Mouse (Mus musculus) embryonic facial prominence, embryonic 13.5 days (tissue): Measurements from ENCODE around the gene Gm21973. TPM values are rescaled to one million over a fixed set of nuclear protein-coding genes. Genes with fewer than 3 reads are reported as not detected.

ENCODE experiments used
- ATAC-seq: fragments of 200-750 bp; cut with Nextera tagmentation; 2 replicates; pipeline ENCODE4 v1.8.0; 2017; ENCODE audit warnings: low read depth; ENCODE audit not compliant: insufficient number of reproducible peaks, insufficient read depth, low FRiP score, low TSS enrichment
- H3K27ac ChIP-seq: fragments of 300-500 bp; sonication (generic); 2 replicates; pipeline ENCODE4 v1.5.1; 2015; ENCODE audit warnings: moderate library complexity, mild to moderate bottlenecking, inconsistent platforms
- H3K27me3 ChIP-seq: fragments of 300-500 bp; sonication (generic); 2 replicates; pipeline ENCODE4 v1.6.1; 2015; ENCODE audit warnings: mild to moderate bottlenecking, inconsistent platforms
- H3K36me3 ChIP-seq: fragments of 300-500 bp; sonication (generic); 2 replicates; pipeline ENCODE4 v1.6.1; 2015; ENCODE audit warnings: mild to moderate bottlenecking, inconsistent platforms
- H3K4me1 ChIP-seq: fragments of 300-500 bp; sonication (generic); 2 replicates; pipeline ENCODE4 v1.6.1; 2015; ENCODE audit warnings: inconsistent platforms
- H3K4me2 ChIP-seq: fragments of 300-500 bp; sonication (generic); 2 replicates; pipeline ENCODE4 v1.6.1; 2015; ENCODE audit warnings: moderate library complexity, mild to moderate bottlenecking, inconsistent platforms
- H3K4me3 ChIP-seq: fragments of 300-500 bp; sonication (generic); 2 replicates; pipeline ENCODE4 v1.5.1; 2015; ENCODE audit warnings: mild to moderate bottlenecking, inconsistent platforms
- H3K9ac ChIP-seq: fragments of 300-500 bp; sonication (generic); 2 replicates; pipeline ENCODE4 v1.6.1; 2015; ENCODE audit warnings: mild to moderate bottlenecking, inconsistent platforms
- H3K9me3 ChIP-seq: fragments of 300-500 bp; sonication (generic); 2 replicates; pipeline ENCODE4 v1.6.1; 2016; ENCODE audit warnings: inconsistent platforms
- whole genome bisulfite sequencing: fragments of 180-500 bp; shearing (Covaris S2); methylation state at CpG from one replicate; pipeline ENCODE4 v1.1.7; 2015; ENCODE audit warnings: mixed read lengths; 5-methylcytosine and 5-hydroxymethylcytosine counted together
- polyA plus RNA-seq: library from polyadenylated mRNA; unstranded; fragments of >200 nt; fragmentation: Nextera tagmentation; extraction: Ambion mirVana; gene quantifications from 2 replicates; pipeline ENCODE4 v1.2.1, GENCODE M21; 2015

Gm21973 gene
- polyA plus RNA-seq, 1 experiment from 2014 or later, result not detected

DNA sequence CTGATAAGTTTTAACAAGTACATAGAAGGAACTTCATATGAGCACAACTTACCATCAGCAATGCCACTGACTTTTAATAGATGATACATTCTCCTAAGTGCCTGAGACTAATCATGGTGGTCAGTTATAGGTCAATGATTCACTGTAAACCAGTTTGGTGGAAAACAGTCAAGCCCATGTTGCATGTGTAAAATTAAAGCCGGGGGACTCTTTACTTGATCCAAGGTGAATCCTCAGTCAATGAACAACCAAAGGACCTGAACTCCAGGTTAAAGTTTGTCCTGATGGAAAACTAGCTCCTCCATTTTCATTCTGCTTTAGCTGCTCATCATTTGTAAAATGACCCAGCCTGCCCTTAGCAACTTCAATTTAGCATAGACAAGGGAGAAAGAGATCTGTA lies 7.4 kb downstream of the Gm21973 start:
- Histone ChIP-seq H3K27me3 (no peaks in the 10 kb centered on the region), H3K4me2 (no peak overlapping the region), H3K27ac (no peak overlapping the region), H3K9me3 (no peaks in the 10 kb centered on the region), H3K4me1 (no peaks in the 10 kb centered on the region), H3K9ac (no peak overlapping the region), H3K36me3 (no peaks in the 10 kb centered on the region), H3K4me3 (no peak overlapping the region)
- WGBS, result 93% methylated on average over 1 of the region's 1 CpGs
- ATAC-seq, result no peak

DNA sequence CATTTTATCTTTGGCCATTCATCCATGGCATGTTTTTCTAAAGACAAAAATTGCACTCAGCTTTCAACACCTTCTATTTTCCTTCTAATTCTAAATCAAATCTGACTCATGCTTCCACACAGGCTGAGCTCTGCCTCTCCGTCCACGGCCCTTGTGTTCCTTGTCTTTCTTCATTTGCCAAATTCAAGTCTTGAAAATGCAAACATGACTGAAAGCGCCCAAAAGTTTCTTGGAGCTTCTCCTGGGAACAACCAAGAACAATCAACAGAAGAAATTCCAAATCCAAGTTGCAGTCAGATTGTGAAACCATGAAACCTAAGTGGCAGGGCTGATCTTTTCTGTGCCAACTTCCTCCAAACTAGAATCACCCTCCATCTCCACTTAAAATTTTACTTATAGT lies 13.4 kb downstream of the Gm21973 start:
- Histone ChIP-seq H3K4me3 (no peak overlapping the region), H3K27ac (no peak overlapping the region), H3K4me1 (no peaks in the 10 kb centered on the region), H3K27me3 (no peaks in the 10 kb centered on the region), H3K36me3 (no peaks in the 10 kb centered on the region), H3K4me2 (no peak overlapping the region), H3K9ac (no peak overlapping the region), H3K9me3 (no peaks in the 10 kb centered on the region)
- 58% methylated on average over 3 of the region's 3 CpGs for WGBS
- no peak for ATAC-seq

DNA sequence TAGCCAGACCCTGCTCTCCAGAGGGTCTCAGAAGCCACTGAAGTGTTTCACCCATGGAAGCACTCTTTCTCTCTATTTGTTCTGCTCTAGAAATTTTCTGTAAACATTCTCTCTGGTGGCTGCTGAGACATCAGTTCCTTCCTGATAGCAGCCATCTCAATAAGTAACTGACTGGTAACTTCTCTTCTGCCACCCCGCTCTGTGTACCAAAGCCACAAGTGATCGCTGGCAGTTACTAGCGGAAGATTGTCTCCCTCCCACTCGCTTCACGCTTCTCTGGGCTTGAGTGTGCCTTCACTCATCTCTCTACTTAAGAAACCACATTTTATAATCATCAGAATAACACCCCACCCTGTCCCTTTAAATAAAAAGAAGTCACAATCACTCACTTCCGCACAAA lies 21.9 kb downstream of the Gm21973 start:
- no peaks in the 10 kb centered on the region for H3K9me3 ChIP-seq
- no peak overlapping the region for H3K4me3 ChIP-seq
- 91% methylated on average over 6 of the region's 6 CpGs for WGBS
- H3K9ac ChIP-seq, result no peak overlapping the region
- no peaks in the 10 kb centered on the region for H3K36me3 ChIP-seq
- no peak overlapping the region for H3K4me2 ChIP-seq
- ATAC-seq, result no peak
- H3K4me1 ChIP-seq, result no peaks in the 10 kb centered on the region
- no peak overlapping the region for H3K27ac ChIP-seq
- H3K27me3 ChIP-seq, result no peaks in the 10 kb centered on the region

DNA sequence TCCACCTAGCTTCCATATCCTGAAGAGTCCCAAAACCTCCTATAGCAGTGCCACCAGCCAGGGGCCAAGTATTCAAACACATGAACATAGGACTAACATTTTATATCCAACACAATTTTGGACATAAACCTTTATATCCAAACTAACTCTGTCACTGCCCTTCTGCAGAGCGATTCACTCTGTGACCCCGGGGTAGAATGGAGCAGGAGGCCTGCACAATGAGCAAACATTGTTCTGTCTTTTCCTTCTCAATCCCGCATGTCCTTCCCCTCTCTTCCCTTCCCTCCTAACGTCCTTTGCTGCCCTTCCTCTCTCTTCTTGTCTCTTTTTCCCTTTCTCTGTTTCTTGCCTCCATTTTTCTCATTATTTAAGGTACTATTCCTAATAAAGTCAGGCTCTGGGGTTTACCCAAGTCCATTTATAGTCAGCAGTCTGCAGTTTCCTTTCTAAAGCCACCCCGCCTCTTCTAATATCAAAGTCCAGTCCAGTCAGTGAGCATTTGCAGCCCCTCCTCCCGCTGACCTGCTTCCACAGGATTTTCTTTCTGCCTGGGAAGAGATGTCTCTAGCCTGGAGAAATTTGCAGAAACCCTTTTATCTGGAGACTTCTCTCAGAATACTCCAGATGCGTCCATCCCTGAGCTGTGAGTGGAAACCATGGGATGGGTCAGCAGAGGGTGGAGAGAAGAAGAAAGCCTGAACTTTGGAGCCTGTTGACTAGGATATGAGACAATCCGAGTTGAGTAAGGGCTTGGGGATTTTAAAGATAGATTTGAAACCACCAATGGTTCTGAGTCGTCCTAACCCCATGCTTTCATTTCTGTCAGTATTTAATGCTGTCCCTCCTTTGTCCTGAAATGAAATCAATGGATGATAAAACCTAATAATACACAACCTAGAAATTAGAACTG lies 33.1 kb downstream of the Gm21973 start, which contains the start of gene Agxt2:
Agxt2 (plus strand) TSS at position 494 of the 910 bp plus-strand sequence.
- H3K27me3 ChIP-seq, result no peaks in the 10 kb centered on the region
- no peaks in the 10 kb centered on the region for H3K4me1 ChIP-seq
- no peak within 1 kb of the TSS for H3K27ac ChIP-seq
- no peaks in the 10 kb centered on the region for H3K9me3 ChIP-seq
- H3K4me3 ChIP-seq, result no peak within 1 kb of the TSS
- no peak within 1 kb of the TSS for H3K4me2 ChIP-seq
- ATAC-seq, result no peak
- H3K36me3 ChIP-seq, result no peaks in the 10 kb centered on the region
- no peak within 1 kb of the TSS for H3K9ac ChIP-seq
- 76% methylated on average over 9 of the region's 9 CpGs for WGBS

DNA sequence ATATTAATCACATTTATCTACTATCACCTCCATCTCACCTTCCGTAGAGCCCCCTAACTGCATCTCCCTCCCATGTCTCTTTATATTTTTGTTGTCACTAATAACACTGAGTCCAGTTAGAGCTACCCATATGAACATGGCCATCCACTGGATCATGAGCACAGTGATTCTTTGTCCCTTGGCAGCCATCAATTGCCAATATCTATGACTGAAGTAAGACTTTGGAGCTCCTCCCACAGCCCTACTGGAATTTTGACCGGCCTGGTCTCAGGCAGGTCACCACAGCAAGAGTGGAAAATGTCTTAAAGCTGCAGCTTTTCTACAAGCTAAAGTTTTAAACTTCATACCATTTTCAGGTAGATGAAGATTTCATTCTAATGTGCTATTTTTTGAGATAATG lies 41.2 kb downstream of the Gm21973 start:
- Histone ChIP-seq H3K4me2 (no peak overlapping the region), H3K36me3 (no peaks in the 10 kb centered on the region)

DNA sequence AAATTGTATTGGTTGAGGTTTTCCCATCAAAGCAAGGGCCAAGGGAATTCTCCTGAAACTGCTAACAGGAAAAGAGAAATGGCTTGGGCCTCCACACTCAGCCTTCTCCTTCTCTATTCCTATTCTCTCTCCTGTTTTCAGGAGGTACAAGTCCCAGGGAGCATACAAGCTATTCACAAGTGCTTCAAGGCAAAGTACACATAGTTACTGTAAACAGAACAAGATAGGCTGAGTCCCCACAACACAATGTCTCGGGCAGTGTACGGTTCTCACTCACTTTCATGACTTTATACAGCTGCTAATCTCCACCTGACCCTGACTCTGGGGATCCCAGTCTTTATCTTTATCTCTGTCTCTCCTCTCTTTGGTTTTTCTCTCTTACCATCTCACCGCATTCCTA lies 50.2 kb downstream of the Gm21973 start:
- Histone ChIP-seq H3K27ac (no peak overlapping the region), H3K36me3 (no peaks in the 10 kb centered on the region), H3K27me3 (no peaks in the 10 kb centered on the region), H3K4me3 (no peak overlapping the region), H3K9me3 (no peaks in the 10 kb centered on the region), H3K9ac (no peak overlapping the region), H3K4me1 (no peaks in the 10 kb centered on the region), H3K4me2 (no peak overlapping the region)
- 71% methylated on average over 3 of the region's 3 CpGs for WGBS
- ATAC-seq, result no peak

More for the DNA sequence above, 41.2 kb downstream of the Gm21973 start:
- Histone ChIP-seq H3K9me3 (no peaks in the 10 kb centered on the region), H3K4me3 (no peak overlapping the region), H3K9ac (no peak overlapping the region), H3K4me1 (no peaks in the 10 kb centered on the region), H3K27ac (no peak overlapping the region), H3K27me3 (no peaks in the 10 kb centered on the region)
- WGBS, result 92% methylated on average over 2 of the region's 2 CpGs
- ATAC-seq, result no peak

DNA sequence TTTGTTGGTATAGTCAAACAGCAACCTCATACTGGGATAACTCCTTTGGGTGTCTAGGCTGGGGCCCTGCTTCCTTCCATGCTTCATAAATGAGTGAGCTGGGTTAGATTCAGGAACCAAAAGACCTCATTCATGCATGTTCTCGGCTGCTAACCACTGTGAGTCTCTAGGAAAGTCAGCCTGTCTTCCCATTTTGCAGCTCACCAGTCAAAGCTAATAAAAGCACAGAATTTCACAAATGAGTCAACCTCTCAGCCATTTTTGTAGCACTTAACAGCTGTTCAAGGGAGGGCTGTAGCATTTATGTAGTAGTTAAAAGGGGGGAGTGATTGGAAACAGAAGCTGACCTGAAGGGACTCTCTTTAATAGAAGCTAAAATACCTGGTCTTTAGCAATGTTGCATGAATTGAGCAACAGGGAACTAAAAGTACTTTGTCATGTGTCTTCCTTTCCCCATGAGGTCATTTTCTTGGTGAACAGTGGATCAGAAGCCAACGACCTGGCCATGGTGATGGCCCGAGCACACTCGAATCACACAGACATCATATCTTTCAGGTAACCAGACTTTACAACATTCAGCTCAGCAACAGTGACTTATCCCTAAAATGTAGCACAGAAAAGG lies 53.3 kb downstream of the Gm21973 start:
- H3K4me3 ChIP-seq, result no peak overlapping the region
- H3K4me1 ChIP-seq, result no peaks in the 10 kb centered on the region
- no peak overlapping the region for H3K27ac ChIP-seq
- no peak for ATAC-seq
- no peaks in the 10 kb centered on the region for H3K9me3 ChIP-seq
- WGBS, result 83% methylated on average over 4 of the region's 4 CpGs
- no peaks in the 10 kb centered on the region for H3K27me3 ChIP-seq
- H3K36me3 ChIP-seq, result no peaks in the 10 kb centered on the region
- no peak overlapping the region for H3K4me2 ChIP-seq
- no peak overlapping the region for H3K9ac ChIP-seq

DNA sequence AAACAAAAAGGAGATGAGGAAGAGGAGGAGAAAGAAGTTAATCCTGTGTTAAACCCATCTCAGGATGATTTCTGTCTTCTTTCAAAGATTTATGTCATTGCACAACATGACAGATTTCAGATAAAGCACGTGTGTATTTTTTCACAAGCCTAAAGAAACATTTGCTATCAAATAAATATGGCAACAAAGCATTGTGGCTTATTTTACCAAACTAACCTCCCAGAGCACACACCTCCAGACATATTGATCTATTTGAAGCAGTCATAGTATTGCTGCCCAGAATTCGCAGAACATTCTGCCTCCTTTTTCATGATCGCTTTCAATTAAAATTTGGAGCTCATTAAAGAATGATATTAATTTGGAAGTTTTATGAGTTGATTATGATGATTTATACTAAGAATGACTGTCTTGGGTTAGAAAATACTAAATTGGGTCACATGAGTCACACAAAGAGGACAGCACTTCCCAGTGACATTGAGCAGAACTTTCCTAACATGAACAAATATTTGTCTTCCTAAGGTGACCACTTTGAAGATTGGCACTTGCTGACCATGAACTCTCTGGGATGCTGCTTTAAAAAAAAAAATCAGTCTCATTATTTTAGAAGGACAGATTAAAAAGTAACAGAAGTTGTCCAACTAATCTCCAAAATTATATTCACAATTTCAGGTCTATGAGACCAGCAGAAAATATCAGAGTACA lies 54.7 kb downstream of the Gm21973 start:
- no peaks in the 10 kb centered on the region for H3K27me3 ChIP-seq
- no peak overlapping the region for H3K9ac ChIP-seq
- H3K9me3 ChIP-seq, result no peaks in the 10 kb centered on the region
- H3K4me3 ChIP-seq, result no peak overlapping the region
- no peaks in the 10 kb centered on the region for H3K36me3 ChIP-seq
- H3K4me1 ChIP-seq, result no peaks in the 10 kb centered on the region
- 90% methylated on average over 3 of the region's 3 CpGs for whole genome bisulfite sequencing
- no peak overlapping the region for H3K27ac ChIP-seq
- H3K4me2 ChIP-seq, result no peak overlapping the region
- no peak for ATAC-seq

DNA sequence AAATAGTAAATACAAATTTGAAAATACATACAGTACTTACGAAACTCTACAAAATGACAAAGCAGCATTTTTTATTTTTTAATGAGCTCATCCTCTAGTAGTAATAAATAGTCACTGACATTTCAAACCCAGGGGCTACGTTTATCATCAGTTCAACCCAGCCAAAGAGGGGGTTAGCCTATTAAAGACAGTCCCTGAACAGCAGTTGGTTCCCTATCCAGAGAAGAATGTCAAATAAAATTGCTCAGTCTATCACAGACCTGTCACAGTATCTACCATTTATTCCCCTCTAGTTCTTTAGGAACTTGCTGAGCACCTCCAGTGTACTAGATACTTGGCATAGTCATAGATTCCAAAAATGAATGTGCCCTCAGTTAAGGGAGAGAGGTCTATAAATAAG lies 62.1 kb downstream of the Gm21973 start:
- H3K9ac ChIP-seq, result no peak overlapping the region
- H3K27ac ChIP-seq, result no peak overlapping the region
- H3K4me2 ChIP-seq, result no peak overlapping the region
- H3K27me3 ChIP-seq, result no peaks in the 10 kb centered on the region
- ATAC-seq, result no peak
- no peak overlapping the region for H3K4me3 ChIP-seq
- H3K36me3 ChIP-seq, result no peaks in the 10 kb centered on the region
- no peaks in the 10 kb centered on the region for H3K4me1 ChIP-seq
- WGBS, result 77% methylated on average over 2 of the region's 2 CpGs
- H3K9me3 ChIP-seq, result no peaks in the 10 kb centered on the region

DNA sequence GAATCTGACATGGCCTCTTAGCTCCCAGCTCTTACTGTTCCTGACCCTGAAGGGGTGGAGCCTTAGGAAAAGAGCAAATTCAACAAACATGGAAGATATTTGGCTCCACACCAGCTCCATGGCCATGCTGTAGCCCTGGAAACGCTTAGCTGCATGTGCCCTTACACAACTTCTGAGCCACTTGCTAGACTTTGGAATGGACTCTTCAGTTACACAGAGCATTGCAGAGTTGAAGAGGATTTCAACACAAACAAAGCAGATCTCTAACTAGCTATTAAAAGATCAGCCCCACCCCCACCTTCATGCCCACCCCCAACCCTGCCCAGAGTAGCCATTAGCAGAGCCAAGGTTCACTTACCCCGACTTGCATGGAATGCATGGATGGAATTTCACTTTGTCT lies 74.6 kb downstream of the Gm21973 start:
- Histone ChIP-seq H3K27me3 (no peaks in the 10 kb centered on the region), H3K4me1 (no peaks in the 10 kb centered on the region), H3K9ac (no peak overlapping the region), H3K27ac (no peak overlapping the region), H3K9me3 (no peaks in the 10 kb centered on the region), H3K4me3 (no peak overlapping the region), H3K4me2 (no peak overlapping the region), H3K36me3 (no peaks in the 10 kb centered on the region)
- no peak for ATAC-seq
- WGBS, result 51% methylated on average over 2 of the region's 2 CpGs

DNA sequence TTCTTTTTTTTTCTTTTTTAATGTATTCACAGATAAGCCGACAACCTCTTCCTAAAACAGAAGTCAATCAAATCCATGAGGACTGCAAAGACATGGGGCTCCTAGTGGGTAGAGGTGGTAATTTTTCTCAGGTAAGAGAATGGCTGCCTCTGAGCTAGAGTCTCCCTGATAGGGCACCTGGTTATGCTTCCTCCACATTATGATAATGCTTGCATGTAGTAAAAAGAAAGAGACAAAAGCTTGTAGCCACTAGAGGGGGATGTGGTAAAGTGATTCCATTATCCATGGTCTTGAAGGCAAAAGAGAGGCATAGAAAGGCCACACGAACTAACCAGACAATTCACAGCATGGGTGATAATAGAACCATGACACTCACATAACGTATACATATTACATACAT lies 75.2 kb downstream of the Gm21973 start:
- Histone ChIP-seq H3K4me3 (no peak overlapping the region), H3K4me2 (no peak overlapping the region), H3K9ac (no peak overlapping the region), H3K27ac (no peak overlapping the region), H3K27me3 (no peaks in the 10 kb centered on the region), H3K36me3 (no peaks in the 10 kb centered on the region), H3K9me3 (no peaks in the 10 kb centered on the region), H3K4me1 (no peaks in the 10 kb centered on the region)
- WGBS, result 54% methylated on average over 3 of the region's 3 CpGs
- no peak for ATAC-seq
